Mouse (Mus musculus) stomach, embryonic 15.5 days (tissue): Measurements from ENCODE around the gene Rab3il1. TPM values are rescaled to one million over a fixed set of nuclear protein-coding genes. Genes with fewer than 3 reads are reported as not detected.
"Not testable (repeated sequence)": the region's sequence is repeated elsewhere in the genome, so short reads cannot be mapped to it uniquely, and the experiment has no call there.

Experiments used
- ATAC-seq: fragments of 200-750 bp; cut with Nextera tagmentation; 2 replicates; pipeline ENCODE4 v1.8.0; 2017; ENCODE audit warnings: low read depth, moderate number of reproducible peaks, moderate TSS enrichment; ENCODE audit not compliant: insufficient read depth, low FRiP score
- H3K27ac ChIP-seq: fragments of 300-500 bp; sonication (generic); 2 replicates; pipeline ENCODE4 v1.5.1; 2015; ENCODE audit warnings: mild to moderate bottlenecking, inconsistent platforms
- H3K27me3 ChIP-seq: fragments of 300-500 bp; sonication (generic); replicated peaks from 2 replicates; pipeline ENCODE4 v1.6.1; 2015; ENCODE audit warnings: inconsistent platforms
- H3K36me3 ChIP-seq: fragments of 300-500 bp; sonication (generic); 2 replicates; pipeline ENCODE4 v1.6.1; 2015; ENCODE audit warnings: inconsistent platforms
- H3K4me1 ChIP-seq: fragments of 300-500 bp; sonication (generic); 2 replicates; pipeline ENCODE4 v1.6.1; 2015; ENCODE audit warnings: inconsistent platforms
- H3K4me2 ChIP-seq: fragments of 300-500 bp; sonication (generic); 2 replicates; pipeline ENCODE4 v1.6.1; 2015; ENCODE audit warnings: mild to moderate bottlenecking, inconsistent platforms
- H3K4me3 ChIP-seq: fragments of 300-500 bp; sonication (generic); replicated peaks from 2 replicates; pipeline ENCODE4 v1.5.1; 2015; ENCODE audit warnings: inconsistent platforms
- H3K9ac ChIP-seq: fragments of 300-500 bp; sonication (generic); 2 replicates; pipeline ENCODE4 v1.6.1; 2015; ENCODE audit warnings: inconsistent platforms
- H3K9me3 ChIP-seq: fragments of 300-500 bp; sonication (generic); 2 replicates; pipeline ENCODE4 v1.6.1; 2016; ENCODE audit warnings: inconsistent platforms
- WGBS: fragments of 180-500 bp; shearing (Covaris S2); methylation state at CpG from one replicate; pipeline ENCODE4 v1.1.7; 2015; 5-methylcytosine and 5-hydroxymethylcytosine counted together
- polyA plus RNA-seq: library from polyadenylated mRNA; unstranded; fragments of >200 nt; fragmentation: Nextera tagmentation; extraction: Ambion mirVana; gene quantifications from 2 replicates; pipeline ENCODE4 v1.2.1, GENCODE M21; 2015

Gene Rab3il1
- polyA plus RNA-seq, 1 experiment from 2014 or later, result 40.7 TPM

DNA sequence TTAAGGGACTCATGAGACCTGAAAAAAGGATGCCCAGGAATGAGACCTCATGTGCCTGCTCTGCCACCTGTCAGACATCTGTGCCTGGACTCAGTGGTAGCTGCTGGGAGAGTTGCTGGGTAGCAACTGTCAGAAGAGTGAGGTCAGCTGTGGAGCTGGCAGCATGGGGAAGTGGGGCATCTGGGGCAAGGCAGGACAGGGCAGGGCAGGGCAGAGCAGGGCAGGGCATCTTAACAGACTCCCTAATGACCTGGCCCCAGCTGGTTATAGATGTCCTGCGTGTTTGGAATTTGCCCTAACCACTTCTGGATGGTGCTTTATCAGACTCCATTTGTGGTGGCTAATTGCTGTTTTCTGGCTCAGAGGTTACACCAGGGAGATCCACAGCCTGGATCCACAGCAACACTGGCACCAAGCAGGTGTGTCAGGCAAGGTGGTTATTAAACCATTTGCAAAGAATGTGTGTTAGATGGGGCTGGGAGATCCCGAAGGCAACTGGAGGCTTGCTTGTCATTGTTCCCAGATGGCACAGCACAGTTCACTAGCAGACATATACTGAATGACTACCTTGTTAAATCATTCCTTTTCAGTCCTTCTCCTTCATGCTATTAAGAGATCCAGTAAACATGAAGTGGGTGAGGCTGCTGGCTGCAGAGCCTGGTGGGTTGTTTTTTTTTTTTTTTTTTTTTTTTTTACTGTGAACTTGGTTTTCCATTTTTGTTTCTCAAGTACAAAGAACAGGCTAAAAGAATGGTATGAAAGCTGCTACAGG, 35.2 kb upstream of the Rab3il1 start:
- no peak for ATAC-seq
- H3K27me3 ChIP-seq, result no peaks in the 10 kb centered on the region
- no peak overlapping the region for H3K4me3 ChIP-seq
- no peak overlapping the region for H3K4me2 ChIP-seq
- no peak overlapping the region for H3K9ac ChIP-seq
- no peaks in the 10 kb centered on the region for H3K4me1 ChIP-seq
- no peaks in the 10 kb centered on the region for H3K36me3 ChIP-seq
- no peak overlapping the region for H3K27ac ChIP-seq
- WGBS, result 29% methylated on average over 2 of the region's 2 CpGs
- H3K9me3 ChIP-seq, result no peaks in the 10 kb centered on the region

DNA sequence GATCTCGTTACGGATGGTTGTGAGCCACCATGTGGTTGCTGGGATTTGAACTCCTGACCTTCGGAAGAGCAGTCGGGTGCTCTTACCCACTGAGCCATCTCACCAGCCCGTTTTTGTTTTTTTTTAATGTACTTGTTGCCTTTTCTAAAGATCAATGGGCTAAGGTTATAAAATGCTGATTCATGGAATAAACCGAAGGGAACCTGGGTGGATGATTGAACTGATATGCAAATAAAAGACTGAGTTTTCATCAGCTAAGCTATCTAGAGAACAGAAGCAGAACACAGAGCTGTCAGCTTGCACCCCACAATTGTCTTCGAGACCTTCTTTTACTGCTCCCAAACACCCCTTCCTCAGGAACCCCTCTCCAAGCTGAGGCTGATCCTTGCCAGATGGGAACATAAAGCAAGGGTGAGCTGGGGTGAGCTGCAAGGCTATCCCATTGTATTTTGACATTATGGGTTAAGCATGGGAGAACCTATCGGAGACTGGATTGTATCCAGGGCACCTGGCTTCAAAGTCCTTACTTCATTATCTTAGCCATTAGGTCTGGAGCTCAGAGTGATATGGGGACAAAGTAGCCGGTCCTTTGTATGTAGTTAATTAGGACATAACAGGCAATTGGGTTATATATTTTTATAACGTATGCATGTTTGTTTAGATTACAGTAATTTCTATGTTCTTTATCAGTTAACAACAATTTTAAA, 33.2 kb upstream of the Rab3il1 start:
- ATAC-seq, result no peak
- no peak overlapping the region for H3K27ac ChIP-seq
- 83% methylated on average over 10 of the region's 10 CpGs for WGBS

DNA sequence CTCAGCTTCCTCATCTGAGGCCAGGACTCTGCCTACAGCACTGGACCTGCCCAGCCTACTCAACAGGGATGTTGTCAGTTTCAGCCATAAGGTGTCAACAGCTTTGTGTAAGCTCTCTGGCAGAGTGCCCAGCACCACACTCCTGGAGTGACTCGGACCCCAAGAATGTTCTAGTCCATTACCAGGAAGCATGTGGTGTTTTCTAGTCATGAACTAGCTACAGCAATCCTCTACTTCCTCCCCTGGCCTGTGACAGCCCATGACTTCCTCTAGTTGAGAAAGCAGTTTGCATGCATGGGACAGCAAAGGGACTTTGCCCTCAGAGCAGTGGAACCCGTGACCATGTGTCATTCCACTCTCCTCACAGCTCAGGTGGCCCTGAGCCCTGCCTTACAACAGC, 26.6 kb upstream of the Rab3il1 start:
- H3K9ac ChIP-seq, H3K36me3 ChIP-seq, H3K4me2 ChIP-seq, H3K4me3 ChIP-seq, H3K9me3 ChIP-seq, H3K27me3 ChIP-seq, H3K4me1 ChIP-seq: not testable (repeated sequence)
- peak overlapping the region; percentile 31; the same call in 1 of the 2 replicates for H3K27ac ChIP-seq
- WGBS, result 42% methylated on average over 2 of the region's 2 CpGs
- ATAC-seq, result peak; percentile 54; the same call in 1 of the 2 replicates

More for the DNA sequence above, 33.2 kb upstream of the Rab3il1 start:
- H3K9me3 ChIP-seq, result no peaks in the 10 kb centered on the region
- no peaks in the 10 kb centered on the region for H3K36me3 ChIP-seq
- no peaks in the 10 kb centered on the region for H3K27me3 ChIP-seq
- no peak overlapping the region for H3K9ac ChIP-seq
- H3K4me2 ChIP-seq, result no peak overlapping the region
- H3K4me3 ChIP-seq, result no peak overlapping the region
- no peaks in the 10 kb centered on the region for H3K4me1 ChIP-seq

DNA sequence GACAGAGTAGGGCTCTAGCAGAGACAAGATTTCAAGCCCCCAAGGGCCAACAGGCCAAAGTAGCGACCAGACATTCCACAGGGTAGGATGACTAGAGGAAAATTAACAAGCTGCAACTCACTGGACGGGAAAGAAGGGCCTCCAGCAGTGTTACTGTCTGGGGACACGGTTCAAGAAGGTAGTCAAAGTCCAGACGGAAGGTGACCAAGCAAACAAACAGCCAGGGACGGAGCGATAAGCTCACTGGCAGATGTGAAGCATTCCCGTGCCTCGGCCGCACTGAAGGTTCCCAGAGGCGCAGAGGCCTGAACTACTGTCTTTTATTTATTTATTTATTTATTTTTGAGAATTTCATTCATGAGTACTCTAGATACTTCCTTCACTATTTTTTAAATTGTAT, 24.4 kb upstream of the Rab3il1 start:
- WGBS, result 73% methylated on average over 10 of the region's 10 CpGs
- H3K4me3 ChIP-seq, result no peak overlapping the region
- H3K9me3 ChIP-seq, result no peaks in the 10 kb centered on the region
- no peak overlapping the region for H3K9ac ChIP-seq
- no peaks in the 10 kb centered on the region for H3K36me3 ChIP-seq
- 0 out of 2 replicates have a peak, but pooled peaks have one; percentile 44 for ATAC-seq
- H3K4me1 ChIP-seq, result peaks cover 14% of the 10 kb centered on the region; the same call in 1 of the 2 replicates
- no peak overlapping the region for H3K27ac ChIP-seq
- H3K27me3 ChIP-seq, result no peaks in the 10 kb centered on the region
- no peak overlapping the region for H3K4me2 ChIP-seq

DNA sequence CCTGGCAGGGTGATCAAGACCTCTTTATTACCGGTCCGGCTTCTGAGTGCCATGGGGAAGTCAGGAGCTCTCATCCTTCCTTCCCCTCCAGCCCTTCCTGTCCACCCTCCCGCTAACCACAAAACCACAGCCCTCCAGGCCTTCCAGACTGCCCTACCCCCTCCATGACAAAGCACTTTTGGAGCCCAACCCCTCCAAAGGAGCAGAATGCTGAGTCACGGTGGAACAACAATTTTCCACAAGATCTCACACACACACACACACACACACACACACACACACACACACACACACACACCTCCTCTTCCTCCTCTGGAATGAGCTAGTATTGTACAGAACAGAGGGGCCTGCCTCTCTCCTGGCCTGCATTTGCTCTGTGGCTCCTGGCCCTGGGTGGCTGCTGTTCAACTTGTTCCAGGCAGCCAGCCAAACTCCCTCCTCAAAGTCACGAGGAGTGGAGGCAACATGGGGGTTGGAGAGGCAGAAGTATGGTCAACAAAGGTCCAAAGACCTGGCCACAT, 23.0 kb upstream of the Rab3il1 start:
- Histone ChIP-seq H3K9me3 (no peaks in the 10 kb centered on the region), H3K4me2 (no peak overlapping the region), H3K27me3 (no peaks in the 10 kb centered on the region), H3K4me1 (peaks cover 14% of the 10 kb centered on the region; the same call in 1 of the 2 replicates), H3K36me3 (no peaks in the 10 kb centered on the region), H3K27ac (peak overlapping the region; percentile 35; the same call in 1 of the 2 replicates), H3K9ac (no peak overlapping the region), H3K4me3 (no peak overlapping the region)
- WGBS, result 45% methylated on average over 5 of the region's 5 CpGs
- no peak for ATAC-seq

DNA sequence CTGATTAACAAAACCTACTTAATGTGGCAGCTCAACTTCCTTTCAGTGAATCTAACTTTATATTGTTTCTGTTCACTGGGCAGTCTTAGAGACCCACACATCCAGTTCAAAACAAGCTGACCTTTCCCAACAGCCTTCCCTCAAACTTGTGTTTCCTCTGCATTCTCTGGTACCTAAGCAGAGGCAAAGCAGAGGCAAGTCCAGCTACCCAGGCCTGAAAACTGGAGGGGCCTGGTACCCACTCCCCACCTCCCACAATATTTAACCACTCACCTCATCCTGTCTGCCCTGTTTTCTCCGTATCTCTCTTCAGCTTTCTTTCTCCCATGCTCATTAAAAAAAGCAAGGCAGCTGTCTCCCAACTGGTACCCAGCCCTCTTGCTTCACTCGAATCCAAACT, 22.3 kb upstream of the Rab3il1 start:
- no peak for ATAC-seq
- no peak overlapping the region for H3K27ac ChIP-seq
- H3K9ac ChIP-seq, result no peak overlapping the region
- peaks cover 19% of the 10 kb centered on the region; the same call in 1 of the 2 replicates for H3K4me1 ChIP-seq
- no peak overlapping the region for H3K4me3 ChIP-seq
- 74% methylated on average over 2 of the region's 2 CpGs for WGBS
- H3K27me3 ChIP-seq, result no peaks in the 10 kb centered on the region
- H3K9me3 ChIP-seq, result no peaks in the 10 kb centered on the region
- peaks cover 3% of the 10 kb centered on the region; the same call in 1 of the 2 replicates for H3K36me3 ChIP-seq
- no peak overlapping the region for H3K4me2 ChIP-seq

DNA sequence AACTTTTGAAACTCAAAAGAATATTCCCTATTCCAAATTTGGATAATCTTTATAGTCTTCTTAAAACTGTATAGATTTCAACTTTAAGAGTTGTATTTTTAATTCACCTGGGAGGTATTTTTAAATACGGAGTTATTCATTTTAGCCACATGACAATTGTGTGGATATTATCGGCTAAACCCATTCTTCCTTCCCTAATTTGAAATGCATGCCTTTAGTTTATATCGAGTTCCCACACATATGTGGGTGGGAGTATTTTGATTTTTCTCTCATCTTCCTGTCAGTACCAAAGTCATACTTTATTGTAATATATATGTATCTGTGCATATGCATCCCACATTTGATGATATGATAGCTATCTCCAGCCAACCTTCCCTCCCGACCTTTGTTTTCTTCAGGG, 21.2 kb upstream of the Rab3il1 start, which contains the start of gene Fth1:
Gene Fth1, plus strand, starts transcription at position 341 of the 400 bp plus-strand sequence.
- H3K27ac ChIP-seq, result no peak within 1 kb of the TSS
- H3K27me3 ChIP-seq, result no peaks in the 10 kb centered on the region
- no peak within 1 kb of the TSS for H3K9ac ChIP-seq
- peaks cover 23% of the 10 kb centered on the region; the same call in 1 of the 2 replicates for H3K4me1 ChIP-seq
- H3K4me3 ChIP-seq, result no peak within 1 kb of the TSS
- H3K36me3 ChIP-seq, result peaks cover 14% of the 10 kb centered on the region
- H3K4me2 ChIP-seq, result no peak within 1 kb of the TSS
- WGBS, result 85% methylated on average over 4 of the region's 4 CpGs
- no peaks in the 10 kb centered on the region for H3K9me3 ChIP-seq
- ATAC-seq, result no peak

- 64% methylated on average over 4 of the region's 4 CpGs for WGBS
- ATAC-seq, result no peak
Measured at GRCm38 (mm10) chr19:9981621-9982020, 19.8 kb upstream of the Rab3il1 start.

DNA sequence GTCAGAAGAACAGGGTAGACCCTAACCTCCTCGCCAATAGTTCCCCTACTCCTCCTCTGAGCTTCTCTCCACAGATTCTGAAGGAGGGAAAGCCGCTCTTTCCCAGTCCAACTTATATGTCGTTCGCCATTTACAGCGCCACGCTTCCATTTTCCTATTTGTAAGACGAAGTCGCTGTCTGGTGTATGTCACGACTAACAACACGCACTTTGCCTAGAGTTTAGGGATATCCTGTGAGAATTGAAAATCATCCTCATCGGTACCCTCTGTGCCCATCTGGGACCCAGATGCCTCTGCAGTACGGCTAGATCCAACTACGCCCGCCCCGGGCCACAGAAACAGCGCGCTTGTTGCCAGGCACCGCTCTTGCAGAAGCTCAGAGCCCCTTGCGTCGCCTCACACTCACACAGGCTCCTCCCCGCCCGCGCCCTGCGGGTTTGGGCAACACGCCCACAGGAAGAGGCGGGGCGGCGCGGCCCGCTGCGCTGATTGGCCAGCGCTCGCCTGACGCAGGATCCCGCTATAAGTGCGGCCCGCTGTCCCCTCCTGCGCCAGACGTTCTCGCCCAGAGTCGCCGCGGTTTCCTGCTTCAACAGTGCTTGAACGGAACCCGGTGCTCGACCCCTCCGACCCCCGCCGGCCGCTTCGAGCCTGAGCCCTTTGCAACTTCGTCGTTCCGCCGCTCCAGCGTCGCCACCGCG, 19.2 kb upstream of the Rab3il1 start:
- H3K9ac ChIP-seq, result peak overlapping the region; percentile 95
- no peaks in the 10 kb centered on the region for H3K27me3 ChIP-seq
- peaks cover 24% of the 10 kb centered on the region for H3K36me3 ChIP-seq
- H3K4me2 ChIP-seq, result peak overlapping the region; percentile 81
- peak overlapping the region; percentile 98 for H3K27ac ChIP-seq
- ATAC-seq, result peak; percentile 97
- WGBS, result under 1% methylated on average over 59 of the region's 59 CpGs
- no peaks in the 10 kb centered on the region for H3K9me3 ChIP-seq
- peak overlapping the region; percentile 97 for H3K4me3 ChIP-seq
- H3K4me1 ChIP-seq, result peaks cover 23% of the 10 kb centered on the region; the same call in 1 of the 2 replicates

More at GRCm38 (mm10) chr19:9981621-9982020, 19.8 kb upstream of the Rab3il1 start:
- Histone ChIP-seq H3K4me1 (peaks cover 23% of the 10 kb centered on the region; the same call in 1 of the 2 replicates), H3K4me3 (peak overlapping the region; percentile 97), H3K4me2 (peak overlapping the region; percentile 81), H3K9ac (peak overlapping the region; percentile 29; the same call in 1 of the 2 replicates), H3K9me3 (no peaks in the 10 kb centered on the region), H3K27me3 (no peaks in the 10 kb centered on the region), H3K36me3 (peaks cover 24% of the 10 kb centered on the region), H3K27ac (peak overlapping the region; percentile 90)

DNA sequence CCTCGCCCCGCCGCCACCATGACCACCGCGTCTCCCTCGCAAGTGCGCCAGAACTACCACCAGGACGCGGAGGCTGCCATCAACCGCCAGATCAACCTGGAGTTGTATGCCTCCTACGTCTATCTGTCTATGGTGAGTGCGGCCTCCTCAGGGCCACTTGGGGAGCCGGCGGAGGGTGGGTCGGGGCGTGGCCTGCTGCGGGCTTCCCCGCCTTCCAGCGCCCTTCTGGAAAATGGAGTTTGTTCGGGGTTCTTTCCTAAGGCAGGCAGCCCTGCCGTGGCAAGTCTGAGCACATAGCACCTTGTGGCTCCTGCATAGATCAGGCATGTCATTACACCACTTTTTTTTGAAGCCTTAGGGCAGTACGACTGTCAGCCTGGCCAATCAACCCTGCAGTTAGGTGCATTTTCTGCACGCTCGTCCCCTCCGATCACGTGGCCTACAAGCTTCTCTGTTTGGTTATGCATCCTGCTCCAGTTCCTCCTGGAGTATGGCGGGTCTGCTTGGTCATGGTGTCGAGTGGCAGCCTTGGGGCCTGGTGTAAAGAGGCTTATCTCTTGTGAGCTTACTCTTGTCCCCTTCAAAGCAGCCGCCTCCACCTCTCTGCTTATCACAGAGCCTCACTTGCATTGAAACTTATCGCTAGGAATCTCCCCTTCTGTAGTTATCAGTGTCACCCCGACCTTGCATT, 18.5 kb upstream of the Rab3il1 start:
- Histone ChIP-seq H3K4me1 (peaks cover 23% of the 10 kb centered on the region; the same call in 1 of the 2 replicates), H3K9me3 (no peaks in the 10 kb centered on the region), H3K36me3 (peaks cover 24% of the 10 kb centered on the region), H3K4me2 (peak overlapping the region; percentile 63), H3K4me3 (peak overlapping the region; percentile 97), H3K27me3 (no peaks in the 10 kb centered on the region), H3K27ac (peak overlapping the region; percentile 98), H3K9ac (peak overlapping the region; percentile 95)
- WGBS, result under 1% methylated on average over 31 of the region's 31 CpGs
- ATAC-seq, result peak; percentile 79
